Mouse (Mus musculus): ENCODE data around the gene Ddb1. TPM values are rescaled to one million over a fixed set of nuclear protein-coding genes. Genes with fewer than 3 reads are reported as not detected.
A peak's percentile ranks its signal among the peaks of the same experiment; 100 is the strongest.

Gene Ddb1
- polyA plus RNA-seq, 1 experiment from 2014 or later: 247 TPM

DNA sequence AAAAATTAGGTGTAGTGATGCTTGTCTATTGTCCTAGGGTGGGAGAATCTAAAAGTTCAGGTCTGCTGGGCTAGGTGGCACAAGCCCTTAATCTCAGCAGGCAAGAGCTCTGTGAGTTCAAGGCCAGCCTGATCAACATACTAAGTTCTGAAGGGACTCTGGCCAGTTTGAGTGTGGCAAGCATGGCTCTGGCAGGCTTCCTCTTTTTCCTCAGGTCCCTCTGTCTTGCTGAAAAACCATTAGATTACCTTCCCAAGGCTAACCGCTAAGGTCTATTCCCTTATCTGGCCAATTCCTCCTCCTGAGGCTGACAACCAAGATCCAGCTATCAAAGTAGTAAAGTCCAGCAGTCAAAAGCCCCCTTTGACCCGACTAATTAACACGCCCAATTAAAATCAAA lies 57.5 kb downstream of the Ddb1 start:
- WGBS: 88% methylated on average over 3 of the region's 3 CpGs
- no peak overlapping the region for H3K9ac ChIP-seq (replicated peaks; ENCODE audit: low read length)
- no peaks in the 10 kb centered on the region for H3K9me3 ChIP-seq (ENCODE audit: control insufficient read depth, low read length)
- ATAC-seq (ENCODE audit: low FRiP score, low TSS enrichment) (no peak), DNase-seq (no peak)
- H3K27ac ChIP-seq (replicated peaks; ENCODE audit: low read depth, low read length): no peak overlapping the region
- no peaks in the 10 kb centered on the region for H3K4me1 ChIP-seq (ENCODE audit: control insufficient read depth, insufficient read depth, low read length)
- no peak overlapping the region for H3K4me3 ChIP-seq (replicated peaks; ENCODE audit: low read depth, low read length)
- no peaks in the 10 kb centered on the region for H3K27me3 ChIP-seq (ENCODE audit: control insufficient read depth, insufficient read depth, low read length)
- no peak overlapping the region for H3K4me2 ChIP-seq (ENCODE audit: low read length)
- no peaks in the 10 kb centered on the region for H3K36me3 ChIP-seq (ENCODE audit: control insufficient read depth, insufficient read depth, low read length)

DNA sequence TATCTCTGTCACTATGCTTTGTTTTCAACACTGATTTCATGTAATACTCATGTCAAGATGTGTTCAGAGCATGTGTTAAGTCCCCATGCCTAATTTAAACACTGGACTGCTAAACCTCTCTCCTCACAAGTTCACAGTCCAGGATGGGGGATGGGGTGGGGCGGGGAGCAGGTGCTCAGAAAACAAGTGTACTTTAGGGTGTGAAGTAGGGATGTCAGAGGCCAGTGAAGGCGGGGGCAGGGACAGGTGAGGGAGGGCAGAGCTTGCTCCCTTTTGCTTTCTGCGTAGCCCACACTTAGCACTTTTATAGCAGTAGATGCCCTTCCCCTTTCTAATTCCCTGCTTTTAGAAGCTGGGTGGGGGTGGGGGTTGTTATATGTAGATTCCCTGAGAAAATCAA lies 60.0 kb downstream of the Ddb1 start:
- H3K4me2 ChIP-seq (ENCODE audit: low read length): no peak overlapping the region
- no peak overlapping the region for H3K27ac ChIP-seq (replicated peaks; ENCODE audit: low read depth, low read length)
- no peak overlapping the region for H3K9ac ChIP-seq (replicated peaks; ENCODE audit: low read length)
- no peaks in the 10 kb centered on the region for H3K9me3 ChIP-seq (ENCODE audit: control insufficient read depth, low read length)
- H3K27me3 ChIP-seq (ENCODE audit: control insufficient read depth, insufficient read depth, low read length): no peaks in the 10 kb centered on the region
- no peaks in the 10 kb centered on the region for H3K4me1 ChIP-seq (ENCODE audit: control insufficient read depth, insufficient read depth, low read length)
- no peaks in the 10 kb centered on the region for H3K36me3 ChIP-seq (ENCODE audit: control insufficient read depth, insufficient read depth, low read length)
- no peak overlapping the region for H3K4me3 ChIP-seq (replicated peaks; ENCODE audit: low read depth, low read length)
- no peak for DNase-seq
- ATAC-seq (ENCODE audit: low FRiP score, low TSS enrichment): no peak
- WGBS: 67% methylated on average over 3 of the region's 3 CpGs

- Histone ChIP-seq H3K27me3 (ENCODE audit: control insufficient read depth, insufficient read depth, low read length) (no peaks in the 10 kb centered on the region), H3K4me3 (replicated peaks; ENCODE audit: low read depth, low read length) (no peak overlapping the region), H3K4me1 (ENCODE audit: control insufficient read depth, insufficient read depth, low read length) (no peaks in the 10 kb centered on the region), H3K27ac (replicated peaks; ENCODE audit: low read depth, low read length) (no peak overlapping the region), H3K36me3 (ENCODE audit: control insufficient read depth, insufficient read depth, low read length) (no peaks in the 10 kb centered on the region), H3K4me2 (ENCODE audit: low read length) (no peak overlapping the region), H3K9ac (replicated peaks; ENCODE audit: low read length) (no peak overlapping the region), H3K9me3 (ENCODE audit: control insufficient read depth, low read length) (no peaks in the 10 kb centered on the region)
- WGBS: 12% methylated on average over 2 of the region's 2 CpGs
- DNase-seq (peak; percentile 85), ATAC-seq (ENCODE audit: low FRiP score, low TSS enrichment) (0 out of 2 replicates have a peak, but pooled peaks have one; percentile 55)
Measured at GRCm38 (mm10) chr19:10665499-10665898, 60.4 kb downstream of the Ddb1 start.

GRCm38 (mm10) chr19:10671319-10671718 lies 66.2 kb downstream of the Ddb1 start:
- ATAC-seq (ENCODE audit: low FRiP score, low TSS enrichment) (no peak), DNase-seq (no peak)
- Histone ChIP-seq H3K9me3 (ENCODE audit: control insufficient read depth, low read length) (no peaks in the 10 kb centered on the region), H3K4me1 (ENCODE audit: control insufficient read depth, insufficient read depth, low read length) (no peaks in the 10 kb centered on the region), H3K27me3 (ENCODE audit: control insufficient read depth, insufficient read depth, low read length) (no peaks in the 10 kb centered on the region), H3K9ac (replicated peaks; ENCODE audit: low read length) (no peak overlapping the region), H3K27ac (replicated peaks; ENCODE audit: low read depth, low read length) (no peak overlapping the region), H3K4me2 (ENCODE audit: low read length) (no peak overlapping the region), H3K36me3 (ENCODE audit: control insufficient read depth, insufficient read depth, low read length) (no peaks in the 10 kb centered on the region), H3K4me3 (replicated peaks; ENCODE audit: low read depth, low read length) (no peak overlapping the region)
- 87% methylated on average over 4 of the region's 4 CpGs for WGBS

- Histone ChIP-seq H3K4me1 (ENCODE audit: control insufficient read depth, insufficient read depth, low read length) (no peaks in the 10 kb centered on the region), H3K27me3 (ENCODE audit: control insufficient read depth, insufficient read depth, low read length) (no peaks in the 10 kb centered on the region), H3K9ac (replicated peaks; ENCODE audit: low read length) (no peak overlapping the region), H3K9me3 (ENCODE audit: control insufficient read depth, low read length) (no peaks in the 10 kb centered on the region), H3K4me3 (replicated peaks; ENCODE audit: low read depth, low read length) (no peak overlapping the region), H3K4me2 (ENCODE audit: low read length) (no peak overlapping the region), H3K36me3 (ENCODE audit: control insufficient read depth, insufficient read depth, low read length) (no peaks in the 10 kb centered on the region), H3K27ac (replicated peaks; ENCODE audit: low read depth, low read length) (no peak overlapping the region)
- ATAC-seq (ENCODE audit: low FRiP score, low TSS enrichment): no peak
- no peak for DNase-seq
- 74% methylated on average over 9 of the region's 9 CpGs for WGBS
Measured at GRCm38 (mm10) chr19:10671854-10672417, 66.8 kb downstream of the Ddb1 start.

GRCm38 (mm10) chr19:10673275-10673674 lies 68.1 kb downstream of the Ddb1 start:
- Histone ChIP-seq H3K27me3 (ENCODE audit: control insufficient read depth, insufficient read depth, low read length) (no peaks in the 10 kb centered on the region), H3K4me3 (replicated peaks; ENCODE audit: low read depth, low read length) (no peak overlapping the region), H3K27ac (replicated peaks; ENCODE audit: low read depth, low read length) (no peak overlapping the region), H3K4me2 (ENCODE audit: low read length) (no peak overlapping the region), H3K9ac (replicated peaks; ENCODE audit: low read length) (no peak overlapping the region), H3K36me3 (ENCODE audit: control insufficient read depth, insufficient read depth, low read length) (no peaks in the 10 kb centered on the region), H3K4me1 (ENCODE audit: control insufficient read depth, insufficient read depth, low read length) (no peaks in the 10 kb centered on the region), H3K9me3 (ENCODE audit: control insufficient read depth, low read length) (no peaks in the 10 kb centered on the region)
- WGBS: 64% methylated on average over 1 of the region's 1 CpGs
- no peak for ATAC-seq (ENCODE audit: low FRiP score, low TSS enrichment)
- no peak for DNase-seq

GRCm38 (mm10) chr19:10676656-10677055 lies 71.5 kb downstream of the Ddb1 start:
- Histone ChIP-seq H3K4me2 (ENCODE audit: low read length) (no peak overlapping the region), H3K9ac (replicated peaks; ENCODE audit: low read length) (no peak overlapping the region), H3K36me3 (ENCODE audit: control insufficient read depth, insufficient read depth, low read length) (no peaks in the 10 kb centered on the region), H3K4me1 (ENCODE audit: control insufficient read depth, insufficient read depth, low read length) (no peaks in the 10 kb centered on the region), H3K9me3 (ENCODE audit: control insufficient read depth, low read length) (no peaks in the 10 kb centered on the region), H3K27ac (replicated peaks; ENCODE audit: low read depth, low read length) (no peak overlapping the region), H3K27me3 (ENCODE audit: control insufficient read depth, insufficient read depth, low read length) (no peaks in the 10 kb centered on the region), H3K4me3 (replicated peaks; ENCODE audit: low read depth, low read length) (no peak overlapping the region)
- 84% methylated on average over 16 of the region's 16 CpGs for WGBS
- no peak for ATAC-seq (ENCODE audit: low FRiP score, low TSS enrichment)
- no peak for DNase-seq

- H3K9me3 ChIP-seq (ENCODE audit: control insufficient read depth, low read length): no peaks in the 10 kb centered on the region
- H3K27ac ChIP-seq (replicated peaks; ENCODE audit: low read depth, low read length): no peak within 1 kb of the TSS
- H3K9ac ChIP-seq (replicated peaks; ENCODE audit: low read length): no peak within 1 kb of the TSS
- H3K4me3 ChIP-seq (replicated peaks; ENCODE audit: low read depth, low read length): no peak within 1 kb of the TSS
- no peaks in the 10 kb centered on the region for H3K4me1 ChIP-seq (ENCODE audit: control insufficient read depth, insufficient read depth, low read length)
- peak; percentile 92 for DNase-seq
- no peaks in the 10 kb centered on the region for H3K36me3 ChIP-seq (ENCODE audit: control insufficient read depth, insufficient read depth, low read length)
- H3K27me3 ChIP-seq (ENCODE audit: control insufficient read depth, insufficient read depth, low read length): no peaks in the 10 kb centered on the region
- ATAC-seq (ENCODE audit: low FRiP score, low TSS enrichment): peak; percentile 53; the same call in 1 of the 2 replicates
- 47% methylated on average over 6 of the region's 6 CpGs for WGBS
- no peak within 1 kb of the TSS for H3K4me2 ChIP-seq (ENCODE audit: low read length)
Measured at GRCm38 (mm10) chr19:10677915-10678771, 73.0 kb downstream of the Ddb1 start, which contains the start of gene Pga5. TSS of gene Pga5 (minus strand) at chr19:10678071.

GRCm38 (mm10) chr19:10678772-10679067 lies 73.6 kb downstream of the Ddb1 start:
- H3K4me3 ChIP-seq (replicated peaks; ENCODE audit: low read depth, low read length): no peak overlapping the region
- no peaks in the 10 kb centered on the region for H3K9me3 ChIP-seq (ENCODE audit: control insufficient read depth, low read length)
- no peak for DNase-seq
- no peak overlapping the region for H3K4me2 ChIP-seq (ENCODE audit: low read length)
- peak; percentile 14; the same call in 1 of the 2 replicates for ATAC-seq (ENCODE audit: low FRiP score, low TSS enrichment)
- no peak overlapping the region for H3K27ac ChIP-seq (replicated peaks; ENCODE audit: low read depth, low read length)
- no peaks in the 10 kb centered on the region for H3K4me1 ChIP-seq (ENCODE audit: control insufficient read depth, insufficient read depth, low read length)
- no peaks in the 10 kb centered on the region for H3K36me3 ChIP-seq (ENCODE audit: control insufficient read depth, insufficient read depth, low read length)
- H3K27me3 ChIP-seq (ENCODE audit: control insufficient read depth, insufficient read depth, low read length): no peaks in the 10 kb centered on the region
- H3K9ac ChIP-seq (replicated peaks; ENCODE audit: low read length): no peak overlapping the region
- WGBS: 77% methylated on average over 1 of the region's 1 CpGs

All from midbrain, embryonic 14.5 days (tissue).